In the genomic region with DNA sequence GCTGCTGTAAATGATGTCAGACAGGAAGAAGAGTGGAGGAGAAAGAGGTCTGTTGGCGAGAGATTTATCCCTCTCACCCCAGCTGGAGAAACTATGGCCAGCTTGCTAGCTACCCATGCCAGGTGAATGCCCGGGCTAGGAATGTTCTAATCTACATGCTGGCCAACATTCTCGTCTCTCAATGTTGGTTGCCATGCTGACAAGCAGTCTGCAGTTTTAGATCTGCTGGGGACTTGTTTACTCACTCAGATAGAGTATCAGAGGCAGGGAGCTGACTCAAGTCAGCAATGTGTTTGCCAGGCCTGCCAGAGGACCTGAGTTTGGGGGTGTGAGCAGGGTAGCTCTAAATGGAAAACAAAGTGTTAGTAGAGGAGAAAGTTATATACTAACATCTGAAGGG, we compare ENCODE assay signal across 17 mouse cellular contexts.
DNase-seq lines count a peak whose midpoint lies in the region; ATAC-seq lines count a peak whose summit lies in the region.
"Had no signal": no experiment of that assay in that cellular context is flagged by ENCODE, and none has a peak within 500 bp of the region (broad histone marks: within the 10 kb centered on the region; RNA-seq: fewer than 3 reads in every experiment).

No protein-coding gene starts in this region.

- no peak overlapping the region for H3K4me3 ChIP-seq in forebrain, embryonic 16.5 days (replicated peaks; ENCODE audit: low read length)
- no peak overlapping the region for H3K4me3 ChIP-seq in forebrain, embryonic 10.5 days
- H3K4me3 ChIP-seq: embryonic facial prominence, embryonic 12.5 days; limb, embryonic 13.5 days; midbrain, embryonic 15.5 days had no signal

- DNase-seq in forebrain, embryonic 10.5 days (ENCODE audit: extremely low spot score, low spot score): no peak
- peak; percentile 8 for DNase-seq in lung, postnatal 25 days (ENCODE audit: low spot score)
- no peak for DNase-seq in lung, postnatal 14 days
- DNase-seq in gastrocnemius, postnatal 10 days: peak; percentile 8
- peak; percentile 24 to 43 for DNase-seq in heart, postnatal 36 days
- DNase-seq in adrenal gland, postnatal 4 days (ENCODE audit: low spot score in 2 of 2): no peak
- DNase-seq in urinary bladder, postnatal 4 days (ENCODE audit: low spot score in 2 of 2): no peak
- DNase-seq: adrenal gland, postnatal 10 days; kidney, adult 9 months; lung, embryonic 14.5 days; spleen, adult 18-20 months had no signal

- no peaks in the 10 kb centered on the region for H3K9me3 ChIP-seq in forebrain, embryonic 16.5 days (ENCODE audit: control insufficient read depth, low read length)
- no peaks in the 10 kb centered on the region for H3K9me3 ChIP-seq in forebrain, embryonic 10.5 days
- H3K9me3 ChIP-seq: embryonic facial prominence, embryonic 12.5 days; limb, embryonic 13.5 days; midbrain, embryonic 15.5 days had no signal

- 34% methylated on average over 3 of the region's 3 CpGs for WGBS in forebrain, embryonic 16.5 days
- WGBS in forebrain, embryonic 10.5 days: 71% methylated on average over 3 of the region's 3 CpGs

- intact Hi-C loops in heart, postnatal 36 days (cut with DNase I): loop anchor here (5.0 kb wide), 2 partner anchors 89 to 439 kb away; no protein-coding TSS in a partner anchor

- peak overlapping the region; percentile 33 for H3K27ac ChIP-seq in forebrain, embryonic 16.5 days (ENCODE audit: low read length)
- no peak overlapping the region for H3K27ac ChIP-seq in forebrain, embryonic 10.5 days
- H3K27ac ChIP-seq: embryonic facial prominence, embryonic 12.5 days; limb, embryonic 13.5 days; midbrain, embryonic 15.5 days had no signal

- no peaks in the 10 kb centered on the region for H3K27me3 ChIP-seq in forebrain, embryonic 16.5 days (replicated peaks; ENCODE audit: control insufficient read depth, insufficient read depth, low read length)
- H3K27me3 ChIP-seq in forebrain, embryonic 10.5 days (ENCODE audit: poor library complexity, severe bottlenecking): no peaks in the 10 kb centered on the region
- H3K27me3 ChIP-seq: embryonic facial prominence, embryonic 12.5 days; limb, embryonic 13.5 days; midbrain, embryonic 15.5 days; Patski had no signal

- no peak overlapping the region for H3K4me2 ChIP-seq in forebrain, embryonic 16.5 days (ENCODE audit: low read length)
- H3K4me2 ChIP-seq: embryonic facial prominence, embryonic 12.5 days; limb, embryonic 13.5 days; lung, embryonic 14.5 days; midbrain, embryonic 15.5 days had no signal

- no peak overlapping the region for H3K9ac ChIP-seq in forebrain, embryonic 16.5 days (replicated peaks; ENCODE audit: low read depth, low read length)
- H3K9ac ChIP-seq: embryonic facial prominence, embryonic 12.5 days; limb, embryonic 13.5 days; lung, embryonic 14.5 days; midbrain, embryonic 15.5 days had no signal

- H3K4me1 ChIP-seq in forebrain, embryonic 16.5 days (replicated peaks; ENCODE audit: control insufficient read depth, insufficient read depth, low read length): peaks cover 35% of the 10 kb centered on the region
- peaks cover 25% of the 10 kb centered on the region for H3K4me1 ChIP-seq in forebrain, embryonic 10.5 days

- H3K36me3 ChIP-seq in forebrain, embryonic 16.5 days (ENCODE audit: control insufficient read depth, insufficient read depth): no peaks in the 10 kb centered on the region
- no peaks in the 10 kb centered on the region for H3K36me3 ChIP-seq in forebrain, embryonic 10.5 days (replicated peaks)
- H3K36me3 ChIP-seq: embryonic facial prominence, embryonic 12.5 days; limb, embryonic 13.5 days; midbrain, embryonic 15.5 days had no signal

- ATAC-seq in forebrain, embryonic 16.5 days: peak; percentile 31; the same call in 1 of the 2 replicates
- ATAC-seq: CD4-positive, CD25-positive, alpha-beta regulatory T cell, adult 4 months; midbrain, embryonic 15.5 days; Patski had no signal

Comparison
In these comparisons a context has a peak if more than half of its experiments do, and no peak if none do; other contexts are left out.
1. DNase-seq: peak in lung, postnatal 25 days (single experiment), gastrocnemius, postnatal 10 days (single experiment) and heart, postnatal 36 days (2 of 2); none in forebrain, embryonic 10.5 days (single experiment), lung, postnatal 14 days (single experiment), adrenal gland, postnatal 4 days (0 of 2) and urinary bladder, postnatal 4 days (0 of 2).